Comparison of ENCODE assay signal across 19 mouse cellular contexts in the genomic region with DNA sequence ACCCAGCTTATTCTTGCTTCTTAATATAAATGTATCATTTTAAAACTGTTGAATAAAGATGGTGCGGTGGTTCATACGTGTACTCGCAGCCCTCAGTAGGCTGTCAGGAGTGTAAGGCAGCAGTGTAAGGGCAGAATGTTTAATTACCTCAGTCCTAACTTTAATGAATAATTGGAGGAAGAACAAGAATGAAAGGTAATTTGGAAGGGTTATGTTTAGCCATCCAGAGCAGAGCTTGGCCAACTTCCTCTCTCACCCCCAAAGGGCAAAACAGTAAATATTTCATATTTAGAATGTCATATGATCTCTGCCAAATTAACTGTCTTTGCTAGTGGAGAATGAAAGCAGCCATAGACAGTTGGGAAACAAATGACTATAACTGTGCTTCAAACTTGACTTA.
DNase-seq lines count a peak whose midpoint lies in the region; ATAC-seq and TF ChIP-seq lines count a peak whose summit lies in the region.
"Had no signal": no experiment of that assay in that cellular context is flagged by ENCODE, and none has a peak within 500 bp of the region (broad histone marks: within the 10 kb centered on the region; RNA-seq: fewer than 3 reads in every experiment).

No protein-coding gene starts in this region.

- no peaks in the 10 kb centered on the region for H3K4me1 ChIP-seq in stomach, postnatal 0 days (replicated peaks; ENCODE audit: control insufficient read depth, insufficient read depth)
- H3K4me1 ChIP-seq: embryonic facial prominence, embryonic 10.5 days; heart, embryonic 13.5 days; hindbrain, embryonic 12.5 days had no signal

- peak; percentile 8 to 31 for DNase-seq in kidney, postnatal 36 days
- DNase-seq in kidney, adult 11 months, result no peak
- DNase-seq in lung, postnatal 10 days, result peak; percentile 17
- DNase-seq in lung, postnatal 14 days, result no peak
- no peak for DNase-seq in stomach, postnatal 0 days (ENCODE audit: low spot score)
- DNase-seq: adrenal gland, adult 2 months; adrenal gland, postnatal 25 days; cerebellum, adult 2 months; cerebellum, postnatal 10 days; forebrain, postnatal 0 days; gastrocnemius, adult 2 months; gastrocnemius, postnatal 25 days; heart, adult 11 months; heart, postnatal 4 days had no signal

- H3K27ac ChIP-seq in stomach, postnatal 0 days (replicated peaks), result no peak overlapping the region
- H3K27ac ChIP-seq: embryonic facial prominence, embryonic 10.5 days; forebrain, embryonic 13.5 days; gastrocnemius, adult 2 months; heart, embryonic 13.5 days; hindbrain, embryonic 12.5 days had no signal

- no peak overlapping the region for H3K9ac ChIP-seq in stomach, postnatal 0 days (ENCODE audit: low read length)
- H3K9ac ChIP-seq: forebrain, embryonic 13.5 days; forebrain, postnatal 0 days; heart, embryonic 13.5 days; hindbrain, embryonic 12.5 days had no signal

- no peaks in the 10 kb centered on the region for H3K27me3 ChIP-seq in stomach, postnatal 0 days (ENCODE audit: control insufficient read depth, insufficient read depth, low read length)
- H3K27me3 ChIP-seq: forebrain, embryonic 13.5 days; heart, embryonic 13.5 days; hindbrain, embryonic 12.5 days had no signal

- H3K4me3 ChIP-seq in stomach, postnatal 0 days (ENCODE audit: low read depth, low read length), result no peak overlapping the region
- H3K4me3 ChIP-seq: embryonic facial prominence, embryonic 10.5 days; forebrain, embryonic 13.5 days; gastrocnemius, adult 2 months; heart, embryonic 13.5 days; hindbrain, embryonic 12.5 days had no signal

- no peak overlapping the region for H3K4me2 ChIP-seq in stomach, postnatal 0 days (replicated peaks; ENCODE audit: low read depth)
- H3K4me2 ChIP-seq: forebrain, embryonic 13.5 days; heart, embryonic 13.5 days; hindbrain, embryonic 12.5 days had no signal

- no peaks in the 10 kb centered on the region for H3K9me3 ChIP-seq in stomach, postnatal 0 days (ENCODE audit: control insufficient read depth, low read length)
- H3K9me3 ChIP-seq: embryonic facial prominence, embryonic 10.5 days; forebrain, embryonic 13.5 days; heart, embryonic 13.5 days; hindbrain, embryonic 12.5 days had no signal

- TF ChIP-seq EP300 in stomach, postnatal 0 days (optimal IDR thresholded peaks at IDR 0.05), result no peak

- 82% methylated on average over 3 of the region's 3 CpGs for WGBS in stomach, postnatal 0 days

- no peak for TF ChIP-seq CTCF in stomach, postnatal 0 days (IDR thresholded peaks at IDR 0.05; ENCODE audit: low read depth)

- H3K36me3 ChIP-seq in stomach, postnatal 0 days (ENCODE audit: control insufficient read depth, insufficient read depth, low read length), result no peaks in the 10 kb centered on the region
- H3K36me3 ChIP-seq: hindbrain, embryonic 12.5 days had no signal

- ATAC-seq in granulocyte monocyte progenitor cell, adult 5-6 weeks (replicated peaks; ENCODE audit: poor library complexity, severe bottlenecking), result peak; percentile 14; the same call in 1 of the 2 replicates
- no peak for ATAC-seq in stomach, postnatal 0 days (ENCODE audit: low FRiP score, low TSS enrichment)
- ATAC-seq: forebrain, embryonic 13.5 days; forebrain, postnatal 0 days had no signal

Comparison
In these comparisons a context has a peak if more than half of its experiments do, and no peak if none do; other contexts are left out.
1. DNase-seq: peak in kidney, postnatal 36 days (2 of 2) and lung, postnatal 10 days (single experiment); none in kidney, adult 11 months (single experiment), lung, postnatal 14 days (single experiment) and stomach, postnatal 0 days (single experiment).